Mouse (Mus musculus) E14TG2a.4 (cell line): Measurements from ENCODE around the gene Ndufaf3.
A peak's percentile ranks its signal among the peaks of the same experiment; 100 is the strongest.

Source experiments
- CTCF ChIP-seq: conservative IDR thresholded peaks from 2 replicates; pipeline ENCODE4 v1.5.1; 2014; ENCODE audit warnings: low read length
- NANOG ChIP-seq: IDR thresholded peaks from 2 replicates; pipeline ENCODE4 v1.6.1; 2014; ENCODE audit warnings: borderline replicate concordance, low read length, mixed read lengths

GRCm38 (mm10) chr9:108566815-108567776, at the start of gene Ndufaf3:
- peak; percentile 74 for TF ChIP-seq CTCF
- no peak for TF ChIP-seq NANOG
